Mouse (Mus musculus) lung, embryonic 14.5 days (tissue): ENCODE results near the gene Fgfr2. TPM values are rescaled to one million over a fixed set of nuclear protein-coding genes. Genes with fewer than 3 reads are reported as not detected.
A peak's percentile ranks its signal among the peaks of the same experiment; 100 is the strongest.
"Not testable (repeated sequence)": the region's sequence is repeated elsewhere in the genome, so short reads cannot be mapped to it uniquely, and the experiment has no call there.

Source experiments
- ATAC-seq: fragments of 200-750 bp; cut with Nextera tagmentation; 2 replicates; pipeline ENCODE4 v1.8.0; 2017; ENCODE audit warnings: mild to moderate bottlenecking, moderate TSS enrichment, moderate library complexity; ENCODE audit not compliant: insufficient read depth
- DNase-seq: peaks from one replicate; pipeline ENCODE4 v3.0.0-alpha.2; 2015
- H3K27ac ChIP-seq: fragments of 300-500 bp; sonication (generic); 2 replicates; pipeline ENCODE4 v1.5.1; 2014; ENCODE audit warnings: low read depth, mild to moderate bottlenecking, moderate library complexity
- H3K27me3 ChIP-seq: fragments of 300-500 bp; sonication (generic); 2 replicates; pipeline ENCODE4 v1.6.1; 2014; ENCODE audit warnings: low read length, control low read depth; ENCODE audit not compliant: insufficient read depth
- H3K36me3 ChIP-seq: fragments of 300-500 bp; sonication (generic); 2 replicates; pipeline ENCODE4 v1.6.1; 2014; ENCODE audit warnings: control low read depth; ENCODE audit not compliant: insufficient read depth
- H3K4me1 ChIP-seq: fragments of 300-500 bp; sonication (generic); 2 replicates; pipeline ENCODE4 v1.6.1; 2014; ENCODE audit warnings: antibody characterized with exemption, control low read depth; ENCODE audit not compliant: insufficient read depth
- H3K4me2 ChIP-seq: fragments of 300-500 bp; sonication (generic); 2 replicates; pipeline ENCODE4 v1.6.1; 2014; ENCODE audit warnings: mild to moderate bottlenecking
- H3K4me3 ChIP-seq: fragments of 300-500 bp; sonication (generic); 2 replicates; pipeline ENCODE4 v1.5.1; 2014; ENCODE audit warnings: low read depth, low read length
- H3K9ac ChIP-seq: fragments of 300-500 bp; sonication (generic); 2 replicates; pipeline ENCODE4 v1.6.1; 2014
- H3K9me3 ChIP-seq: fragments of 300-500 bp; sonication (generic); 2 replicates; pipeline ENCODE4 v1.6.1; 2016; ENCODE audit warnings: low read depth, low read length, control low read depth
- CTCF ChIP-seq: IDR thresholded peaks from 2 replicates; pipeline ENCODE4 v1.5.1; 2016; ENCODE audit warnings: antibody characterized with exemption, low read depth
- WGBS: fragments of 180-500 bp; shearing (Covaris S2); extraction: QIAGEN DNeasy Blood & Tissue Kit; methylation state at CpG from one replicate; pipeline ENCODE4 v1.1.7; 2014; 5-methylcytosine and 5-hydroxymethylcytosine counted together
- polyA plus RNA-seq: library from polyadenylated mRNA; unstranded; fragments of >200 nt; fragmentation: Nextera tagmentation; extraction: Ambion mirVana; gene quantifications from 2 replicates; pipeline ENCODE4 v1.2.1, GENCODE M21; 2014

Gene Fgfr2
- polyA plus RNA-seq, 1 experiment from 2014 or later, result 179 TPM

GRCm38 (mm10) chr7:132672481-132672959 is 450.6 kb downstream of the Fgfr2 start:
- H3K27me3 ChIP-seq, result no peaks in the 10 kb centered on the region
- no peaks in the 10 kb centered on the region for H3K36me3 ChIP-seq
- no peak overlapping the region for H3K27ac ChIP-seq
- H3K9me3 ChIP-seq, result no peaks in the 10 kb centered on the region
- no peak for ATAC-seq
- no peak overlapping the region for H3K4me2 ChIP-seq
- 67% methylated on average over 7 of the region's 7 CpGs for WGBS
- no peaks in the 10 kb centered on the region for H3K4me1 ChIP-seq
- no peak for TF ChIP-seq CTCF
- no peak overlapping the region for H3K9ac ChIP-seq
- H3K4me3 ChIP-seq, result no peak overlapping the region
- peak; percentile 32 for DNase-seq

DNA sequence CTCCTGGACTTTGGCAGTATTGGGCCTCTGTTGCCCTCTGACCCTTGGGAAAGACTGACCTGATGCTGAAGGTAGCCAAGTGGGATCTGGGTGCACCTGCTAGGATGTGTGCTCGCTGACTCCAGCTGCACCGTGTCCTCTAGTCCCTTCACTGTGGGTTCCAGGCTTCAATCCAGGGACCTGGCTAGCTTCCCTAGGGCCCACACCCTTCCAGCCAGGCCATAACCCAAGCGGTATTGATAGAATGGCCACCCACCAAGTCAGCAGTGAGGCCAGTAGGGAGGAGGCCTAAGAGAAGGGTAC is 452.3 kb downstream of the Fgfr2 start:
- Histone ChIP-seq H3K9ac (no peak overlapping the region), H3K4me2 (no peak overlapping the region), H3K27ac (0 out of 2 replicates have a peak overlapping the region, but pooled peaks have one; percentile 10), H3K9me3 (no peaks in the 10 kb centered on the region), H3K36me3 (no peaks in the 10 kb centered on the region), H3K4me3 (no peak overlapping the region), H3K27me3 (no peaks in the 10 kb centered on the region), H3K4me1 (no peaks in the 10 kb centered on the region)
- no peak for TF ChIP-seq CTCF
- ATAC-seq (no peak), DNase-seq (no peak)
- 84% methylated on average over 3 of the region's 3 CpGs for WGBS

DNA sequence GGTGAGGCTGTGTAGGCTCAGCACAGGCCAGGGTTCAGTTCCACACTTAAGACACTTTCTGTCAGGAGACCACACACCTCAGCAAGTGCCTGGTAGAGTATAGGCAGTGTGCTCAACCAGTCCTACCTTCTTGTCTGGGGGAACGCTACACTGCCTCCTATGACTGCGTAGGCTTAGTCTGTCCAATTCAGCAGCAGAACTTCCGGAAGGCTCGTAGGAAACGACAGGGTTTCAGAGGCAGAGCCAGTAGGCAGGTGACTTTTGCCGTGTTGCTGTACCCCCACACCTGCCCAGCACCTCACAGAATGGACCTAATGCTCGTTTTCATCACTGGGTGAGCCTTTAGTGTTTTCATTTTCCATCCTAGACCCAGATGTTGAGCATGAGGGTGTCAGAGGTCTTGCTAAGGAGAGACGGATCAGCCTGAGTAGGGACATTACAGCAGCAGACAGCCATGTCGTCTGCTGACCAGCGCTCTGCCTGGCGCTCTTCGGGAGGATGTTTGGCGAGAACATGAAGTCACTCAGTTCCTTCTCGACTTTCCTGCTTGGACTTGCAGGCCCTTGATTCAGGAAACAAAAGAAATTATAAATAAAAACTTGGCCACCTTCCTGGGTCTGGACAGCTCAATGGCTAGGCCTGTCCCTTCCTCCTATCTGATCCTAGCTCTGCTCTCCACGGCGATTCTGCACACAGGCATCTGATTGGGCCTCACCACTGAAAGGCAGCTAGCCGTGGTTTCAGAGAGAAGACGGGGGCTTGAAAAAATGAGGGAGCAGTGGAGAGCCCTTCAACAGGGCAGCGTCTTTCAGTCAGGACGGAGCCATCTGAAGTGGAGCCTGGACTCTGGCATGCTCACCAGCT is 452.9 kb downstream of the Fgfr2 start:
- no peaks in the 10 kb centered on the region for H3K9me3 ChIP-seq
- no peak for TF ChIP-seq CTCF
- H3K27me3 ChIP-seq, result no peaks in the 10 kb centered on the region
- H3K4me1 ChIP-seq, result no peaks in the 10 kb centered on the region
- WGBS, result 75% methylated on average over 20 of the region's 20 CpGs
- H3K4me2 ChIP-seq, result no peak overlapping the region
- H3K27ac ChIP-seq, result peak overlapping the region; percentile 54; the same call in 1 of the 2 replicates
- ATAC-seq (peak; percentile 52), DNase-seq (peak; percentile 51)
- no peak overlapping the region for H3K4me3 ChIP-seq
- no peaks in the 10 kb centered on the region for H3K36me3 ChIP-seq
- H3K9ac ChIP-seq, result no peak overlapping the region

- Histone ChIP-seq H3K9me3 (no peaks in the 10 kb centered on the region), H3K9ac (no peak overlapping the region), H3K27me3 (no peaks in the 10 kb centered on the region), H3K27ac (peak overlapping the region; percentile 16; the same call in 1 of the 2 replicates), H3K36me3 (no peaks in the 10 kb centered on the region), H3K4me3 (no peak overlapping the region), H3K4me1 (no peaks in the 10 kb centered on the region), H3K4me2 (no peak overlapping the region)
- 61% methylated on average over 2 of the region's 2 CpGs for WGBS
- no peak for TF ChIP-seq CTCF
- peak; percentile 61 for DNase-seq
- no peak for ATAC-seq
Observed at GRCm38 (mm10) chr7:132668604-132669003, 454.5 kb downstream of the Fgfr2 start.

GRCm38 (mm10) chr7:132666516-132666915 is 456.6 kb downstream of the Fgfr2 start:
- H3K9me3 ChIP-seq, result no peaks in the 10 kb centered on the region
- no peak for TF ChIP-seq CTCF
- 77% methylated on average over 4 of the region's 4 CpGs for WGBS

DNA sequence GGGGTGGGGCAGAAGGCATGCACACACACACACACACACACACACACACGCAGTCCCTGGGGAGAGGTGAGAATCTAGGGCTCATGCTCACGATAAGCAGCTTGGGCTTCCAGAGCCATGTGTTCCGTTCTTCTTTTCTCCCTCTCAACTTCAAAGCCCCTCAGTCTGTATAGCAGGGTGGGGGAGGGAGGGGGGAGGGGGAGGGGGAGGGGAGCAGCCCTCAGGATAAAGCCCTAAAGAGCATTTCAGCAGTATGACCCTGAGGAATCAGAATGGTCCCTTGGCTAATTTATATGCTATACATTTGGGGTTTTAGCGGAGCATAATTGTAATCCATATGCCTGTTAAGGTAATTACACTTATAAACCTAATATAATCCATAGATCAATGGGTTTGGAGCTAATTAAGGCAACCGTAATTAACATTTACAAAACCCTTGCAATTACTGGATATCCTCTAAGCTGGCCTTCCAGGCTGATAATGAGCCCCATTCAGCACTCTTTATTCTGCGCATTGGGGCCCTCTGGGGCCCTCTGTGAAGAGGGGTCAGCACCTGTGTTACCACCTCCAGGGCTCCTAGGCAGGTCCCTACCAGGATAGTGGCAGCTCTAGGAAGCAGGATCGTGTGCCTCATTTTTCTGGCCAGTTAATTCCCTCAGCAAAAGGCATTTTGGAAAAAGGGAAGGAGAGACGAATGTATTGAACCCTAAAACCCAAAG is 457.3 kb downstream of the Fgfr2 start:
- DNase-seq (no peak), ATAC-seq (no peak)
- Histone ChIP-seq H3K9ac (no peak overlapping the region), H3K27ac (no peak overlapping the region), H3K4me3 (no peak overlapping the region), H3K4me1 (no peaks in the 10 kb centered on the region; the same call in none of the 2 replicates), H3K4me2 (no peak overlapping the region), H3K9me3 (no peaks in the 10 kb centered on the region), H3K36me3 (no peaks in the 10 kb centered on the region), H3K27me3 (no peaks in the 10 kb centered on the region)
- WGBS, result 51% methylated on average over 8 of the region's 8 CpGs
- TF ChIP-seq CTCF, result no peak

More at GRCm38 (mm10) chr7:132666516-132666915, 456.6 kb downstream of the Fgfr2 start:
- no peak overlapping the region for H3K9ac ChIP-seq
- no peaks in the 10 kb centered on the region for H3K36me3 ChIP-seq
- no peak for ATAC-seq
- no peak overlapping the region for H3K4me2 ChIP-seq
- no peaks in the 10 kb centered on the region; the same call in 1 of the 2 replicates for H3K4me1 ChIP-seq
- H3K27me3 ChIP-seq, result no peaks in the 10 kb centered on the region
- no peak for DNase-seq
- H3K4me3 ChIP-seq, result no peak overlapping the region
- no peak overlapping the region for H3K27ac ChIP-seq

DNA sequence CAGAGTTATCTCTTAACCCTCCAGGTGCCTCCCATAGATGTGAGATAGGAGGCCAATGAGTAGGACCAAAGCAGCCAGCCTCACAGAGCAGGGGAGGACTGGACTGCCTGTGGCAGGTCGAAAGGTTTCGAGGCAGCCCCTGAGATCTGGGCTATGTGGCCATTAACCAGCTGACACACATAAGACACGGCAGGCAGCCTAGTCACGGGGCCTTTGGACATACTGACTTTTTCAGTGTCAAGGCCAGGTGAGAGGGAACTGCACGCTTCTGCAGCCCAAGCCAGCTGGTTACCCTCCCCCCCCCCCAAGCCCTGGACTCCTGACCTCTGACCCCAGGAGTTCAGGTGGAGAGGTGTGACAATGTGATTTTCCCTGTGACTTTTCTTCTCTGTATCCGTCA is 458.3 kb downstream of the Fgfr2 start:
- Histone ChIP-seq H3K9ac (no peak overlapping the region), H3K36me3 (no peaks in the 10 kb centered on the region), H3K27me3 (no peaks in the 10 kb centered on the region), H3K4me3 (no peak overlapping the region), H3K4me2 (no peak overlapping the region), H3K4me1 (peaks cover 6% of the 10 kb centered on the region), H3K9me3 (no peaks in the 10 kb centered on the region), H3K27ac (no peak overlapping the region)
- DNase-seq, result no peak
- no peak for TF ChIP-seq CTCF
- no peak for ATAC-seq
- WGBS, result 80% methylated on average over 6 of the region's 6 CpGs

DNA sequence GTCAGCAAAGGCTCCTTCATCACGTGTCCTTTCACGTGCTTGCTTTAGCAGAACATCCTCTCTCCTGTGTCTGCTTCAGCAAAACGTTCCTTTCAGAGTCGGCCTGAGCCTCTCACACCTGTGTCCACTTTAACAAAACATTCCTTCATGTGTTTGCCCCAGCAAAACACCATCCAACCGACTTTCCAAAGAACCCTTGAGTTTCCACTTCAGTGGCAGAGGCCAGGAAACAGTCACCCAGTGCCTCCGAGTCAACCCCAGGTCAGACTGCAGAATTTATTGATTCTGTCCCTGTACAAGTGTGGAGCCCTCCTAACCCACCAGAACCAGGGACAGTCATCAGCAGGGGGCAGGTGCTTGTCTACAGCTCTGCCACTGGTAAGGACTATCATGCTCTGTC is 460.3 kb downstream of the Fgfr2 start:
- 47% methylated on average over 6 of the region's 6 CpGs for WGBS
- peak overlapping the region; percentile 58 for H3K27ac ChIP-seq
- peaks cover 19% of the 10 kb centered on the region for H3K4me1 ChIP-seq
- H3K4me2 ChIP-seq, H3K27me3 ChIP-seq, H3K9me3 ChIP-seq, H3K36me3 ChIP-seq, H3K4me3 ChIP-seq, H3K9ac ChIP-seq: not testable (repeated sequence)
- peak; percentile 47 for DNase-seq
- peak; percentile 14; the same call in 1 of the 2 replicates for ATAC-seq
